Comparison of ENCODE assay signal across 8 mouse cellular contexts in genomic region chr3:69721814-69722186, GRCm38 (mm10). TPM values are rescaled to one million over a fixed set of nuclear protein-coding genes. Genes with fewer than 3 reads are reported as not detected.
DNase-seq lines count a peak whose midpoint lies in the region; ATAC-seq lines count a peak whose summit lies in the region.

Nmd3 (plus strand) TSS chr3:69721985.

- peak within 1 kb of the TSS; percentile 84 for H3K4me2 ChIP-seq in lung, embryonic 16.5 days (ENCODE audit: low read depth, low read length)

- ATAC-seq in hematopoietic stem cell, adult 5-6 weeks (replicated peaks in 1 of 2; ENCODE audit: insufficient read depth in 1 of 2, low FRiP score in 2 of 2, low TSS enrichment in 1 of 2, low read depth in 1 of 2, poor library complexity in 2 of 2, severe bottlenecking in 2 of 2), result peak; percentile 80 to 92
- peak; percentile 96 for ATAC-seq in lung, embryonic 16.5 days (ENCODE audit: low read depth)

- peaks cover 11% of the 10 kb centered on the region for H3K4me1 ChIP-seq in lung, embryonic 16.5 days (replicated peaks; ENCODE audit: control insufficient read depth, insufficient read depth, low read length)

- no peaks in the 10 kb centered on the region for H3K27me3 ChIP-seq in lung, embryonic 16.5 days (ENCODE audit: control insufficient read depth, insufficient read depth, low read depth, low read length)

- H3K36me3 ChIP-seq in lung, embryonic 16.5 days (ENCODE audit: control insufficient read depth, insufficient read depth, low read length), result no peaks in the 10 kb centered on the region

- H3K4me3 ChIP-seq in lung, embryonic 16.5 days (ENCODE audit: low read length), result peak within 1 kb of the TSS; percentile 90

- peak; percentile 84 for DNase-seq in MEL-GATA-1-ER (ENCODE audit: extremely low read depth, low read depth)
- DNase-seq in cerebellum, adult 8-10 months, result peak; percentile 85
- DNase-seq in forelimb bud, embryonic 11.5 days (ENCODE audit: low read depth, low spot score), result peak; percentile 97
- peak; percentile 59 for DNase-seq in layer of hippocampus, adult 9-10 months (ENCODE audit: low spot score)
- peak; percentile 53 for DNase-seq in ovary, postnatal 10 days (ENCODE audit: low spot score)
- peak; percentile 84 to 94 for DNase-seq in thymus, postnatal 10 days (ENCODE audit: low spot score in 2 of 2)

- peak within 1 kb of the TSS; percentile 89 for H3K9ac ChIP-seq in lung, embryonic 16.5 days (ENCODE audit: low read length)

- WGBS in lung, embryonic 16.5 days, result 0% methylated on average over 28 of the region's 33 CpGs

- H3K9me3 ChIP-seq in lung, embryonic 16.5 days (ENCODE audit: control insufficient read depth, low read length), result no peaks in the 10 kb centered on the region

- H3K27ac ChIP-seq in lung, embryonic 16.5 days (ENCODE audit: low read length), result peak within 1 kb of the TSS; percentile 83

RNA-seq across cellular contexts. Expression of gene Nmd3, which starts in this region (rescaled TPM):
- total RNA-seq in hematopoietic stem cell, adult 5-6 weeks (2017), result 65.2 and 90.2 TPM in 2 replicates
- 113 and 114 TPM in 2 replicates for polyA plus RNA-seq in lung, embryonic 16.5 days (2015; fragmentation: Nextera tagmentation; extraction: Ambion mirVana)

Comparison
In these comparisons a context has a peak if more than half of its experiments do, and no peak if none do; other contexts are left out.
1. Peak in every context shown above with its lines: DNase-seq, ATAC-seq, H3K4me3 ChIP-seq and H3K27ac ChIP-seq.